Mouse (Mus musculus): ENCODE results near the gene Olfr867.

Gene Olfr867

GRCm38 (mm10) chr9:20057462-20057861 is at the start of gene Olfr867:
Gene Olfr867, minus strand, starts transcription at chr9:20057562.
- in situ Hi-C loops (cut with MboI, MseI), result no loop called here

GRCm38 (mm10) chr9:20098326-20098725 is 41.0 kb upstream of the Olfr867 start, which contains the start of gene Olfr868:
Gene Olfr868, plus strand, starts transcription at chr9:20098626.
- in situ Hi-C loops (cut with MboI, MseI), result no loop called here

- in situ Hi-C loops (cut with MboI, MseI), result no loop called here
Measured at GRCm38 (mm10) chr9:20073523-20074177, 16.3 kb upstream of the Olfr867 start.

GRCm38 (mm10) chr9:20071291-20071690 is 13.9 kb upstream of the Olfr867 start:
- in situ Hi-C loops (cut with MboI, MseI), result no loop called here

DNA sequence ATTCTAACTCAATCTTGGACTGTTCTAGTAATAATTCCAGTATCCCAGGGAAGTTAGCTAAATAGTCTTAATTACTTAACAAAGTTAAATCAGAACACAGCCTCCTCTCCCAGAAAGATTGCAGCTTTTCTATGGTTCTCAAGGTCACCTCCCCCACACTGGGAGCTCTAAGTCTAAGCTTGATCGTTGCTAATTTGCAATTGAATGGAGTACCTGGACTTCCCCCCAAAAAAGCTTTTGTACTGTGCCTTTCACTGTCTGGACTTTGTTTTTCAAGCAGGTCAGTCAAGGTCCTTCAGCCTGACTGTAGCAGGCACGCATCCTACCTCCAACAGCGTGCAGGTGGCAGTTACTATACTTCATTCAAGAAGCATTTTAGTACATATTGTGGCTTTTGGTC is 12.9 kb upstream of the Olfr867 start:
- in situ Hi-C loops (cut with MboI, MseI), result no loop called here

DNA sequence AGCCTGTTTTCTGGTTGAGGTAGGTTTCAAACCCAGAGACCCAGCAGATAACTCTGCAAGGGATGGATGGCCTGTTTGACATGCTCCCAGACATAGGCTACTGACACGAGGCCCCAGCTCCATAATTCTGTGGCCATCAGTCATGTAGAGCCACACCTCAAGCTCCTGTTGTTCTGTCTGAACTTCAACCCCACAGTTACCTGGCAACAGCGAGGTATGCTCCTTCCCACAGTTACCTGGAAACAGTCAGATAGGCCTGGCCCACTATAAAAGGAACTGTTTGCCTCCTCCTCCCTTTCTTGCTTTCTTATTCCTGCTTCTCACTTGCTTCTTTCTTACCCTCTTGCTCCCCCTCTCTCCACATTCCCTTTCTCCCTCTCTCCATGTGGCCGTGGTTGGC is 9.4 kb downstream of the Olfr867 start:
- in situ Hi-C loops (cut with MboI, MseI), result no loop called here

GRCm38 (mm10) chr9:20027935-20028334 is 29.4 kb downstream of the Olfr867 start, which contains the start of gene Olfr866:
Gene Olfr866, minus strand, starts transcription at chr9:20028035.
- in situ Hi-C loops (cut with MboI, MseI), result no loop called here

Measured in T-helper 2 cell (primary cell).